In genomic region chr13:113470822-113471557, GRCm38 (mm10) we compare ENCODE assay signal across 22 mouse cellular contexts.
"Had no signal": no experiment of that assay in that cellular context is flagged by ENCODE, and none has a peak within 500 bp of the region (broad histone marks: within the 10 kb centered on the region; RNA-seq: fewer than 3 reads in every experiment).

No protein-coding gene starts in this region.

- H3K27ac ChIP-seq: kidney, embryonic 15.5 days; liver, embryonic 13.5 days; midbrain, embryonic 10.5 days; midbrain, embryonic 13.5 days; neural tube, embryonic 13.5 days; stomach, embryonic 15.5 days had no signal

- H3K4me3 ChIP-seq: kidney, embryonic 15.5 days; liver, embryonic 13.5 days; megakaryocyte, embryonic 14.5 days; midbrain, embryonic 10.5 days; midbrain, embryonic 13.5 days; myocyte; neural tube, embryonic 13.5 days; stomach, embryonic 15.5 days had no signal

- H3K9ac ChIP-seq: kidney, embryonic 15.5 days; liver, embryonic 13.5 days; midbrain, embryonic 13.5 days; neural tube, embryonic 13.5 days; stomach, embryonic 15.5 days had no signal

- DNase-seq: kidney, adult 11 months; kidney, adult 8-10 months; kidney, postnatal 10 days; kidney, postnatal 36 days; liver, embryonic 13.5 days; lung, adult 2 months; lung, postnatal 14 days; lung, postnatal 4 days; retina, postnatal 1 day; right cerebral cortex, postnatal 14 days; right cerebral cortex, postnatal 4 days; thymus, adult 2 months; thymus, postnatal 14 days; thymus, postnatal 4 days had no signal

- ATAC-seq: midbrain, embryonic 13.5 days; midbrain, embryonic 16.5 days had no signal

- H3K36me3 ChIP-seq: kidney, embryonic 15.5 days; liver, embryonic 13.5 days; midbrain, embryonic 10.5 days; midbrain, embryonic 13.5 days; neural tube, embryonic 13.5 days; stomach, embryonic 15.5 days had no signal

- H3K4me1 ChIP-seq: kidney, embryonic 15.5 days; liver, embryonic 13.5 days; megakaryocyte, embryonic 14.5 days; midbrain, embryonic 10.5 days; midbrain, embryonic 13.5 days; neural tube, embryonic 13.5 days; stomach, embryonic 15.5 days had no signal

- H3K9me3 ChIP-seq: kidney, embryonic 15.5 days; liver, embryonic 13.5 days; midbrain, embryonic 10.5 days; midbrain, embryonic 13.5 days; neural tube, embryonic 13.5 days; stomach, embryonic 15.5 days had no signal

- H3K4me2 ChIP-seq: kidney, embryonic 15.5 days; liver, embryonic 13.5 days; midbrain, embryonic 13.5 days; neural tube, embryonic 13.5 days; stomach, embryonic 15.5 days had no signal

- H3K27me3 ChIP-seq: kidney, embryonic 15.5 days; liver, embryonic 13.5 days; megakaryocyte, embryonic 14.5 days; midbrain, embryonic 13.5 days; neural tube, embryonic 13.5 days; stomach, embryonic 15.5 days had no signal
